Mouse (Mus musculus) left cerebral cortex, adult 9 months (tissue): ENCODE measurements around the gene Nfyb.

Experiments used
- DNase-seq, 2 experiments: peaks; one replicate each; pipeline ENCODE4 v3.0.0; 2022; ENCODE audit warnings: low spot score in 2 of 2

Gene Nfyb

GRCm38 (mm10) chr10:82763840-82764631, at the start of gene Nfyb:
Nfyb (minus strand) TSS chr10:82764144.
- peak; percentile 93 to 98 for DNase-seq

GRCm38 (mm10) chr10:82811855-82812431, 48.0 kb upstream of the Nfyb start:
- peak in 1 of 2 experiments; percentile 41 for DNase-seq

- DNase-seq = no peak
Measured at GRCm38 (mm10) chr10:82809352-82809751, 45.4 kb upstream of the Nfyb start.

GRCm38 (mm10) chr10:82808891-82809290, 44.9 kb upstream of the Nfyb start:
- no peak for DNase-seq

DNA sequence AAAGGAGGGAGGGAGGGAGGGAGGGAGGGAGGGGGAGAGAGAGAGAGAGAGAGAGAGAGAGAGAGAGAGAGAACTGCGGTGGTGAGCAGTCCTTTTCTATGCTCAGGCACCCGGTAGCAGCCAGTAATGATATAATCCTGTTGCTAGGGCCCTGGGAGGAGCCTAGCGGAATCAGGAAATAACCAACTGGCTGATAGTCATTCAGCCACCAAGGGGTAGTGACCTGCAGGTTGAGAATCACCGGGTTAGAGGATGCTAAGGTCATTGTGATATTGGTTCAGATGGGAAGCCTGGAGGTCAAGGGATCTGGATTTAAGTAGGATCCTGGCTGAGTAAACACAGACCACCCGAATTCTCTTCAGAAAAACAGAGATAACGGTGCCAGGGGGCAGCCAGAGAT, 44.2 kb upstream of the Nfyb start:
- DNase-seq = no peak

- DNase-seq = no peak
Measured at GRCm38 (mm10) chr10:82807238-82807637, 43.3 kb upstream of the Nfyb start.

- DNase-seq = no peak
Measured at GRCm38 (mm10) chr10:82806414-82806813, 42.5 kb upstream of the Nfyb start.

DNA sequence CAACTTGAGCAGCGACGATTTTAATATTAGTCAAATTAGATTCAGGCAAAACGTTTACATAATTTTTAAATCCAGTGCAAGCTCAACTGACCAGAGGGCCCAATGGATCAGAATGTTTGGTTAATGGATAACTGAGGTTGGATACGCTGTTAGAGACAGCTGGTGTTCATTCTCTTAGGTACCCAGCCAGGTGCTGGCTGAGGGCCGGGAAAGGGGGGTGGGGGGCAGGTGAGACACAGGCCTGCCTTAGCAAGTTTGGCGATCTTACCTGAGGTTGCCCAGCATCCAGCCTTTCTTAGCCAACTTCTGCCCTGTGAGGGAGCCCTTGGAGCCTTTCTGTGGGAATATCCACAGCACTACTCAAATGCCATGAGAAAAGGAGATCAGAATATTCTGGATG, 41.2 kb upstream of the Nfyb start:
- DNase-seq = no peak

- DNase-seq = no peak
Measured at GRCm38 (mm10) chr10:82804396-82804795, 40.5 kb upstream of the Nfyb start.

GRCm38 (mm10) chr10:82800094-82800493, 36.1 kb upstream of the Nfyb start:
- no peak for DNase-seq

DNA sequence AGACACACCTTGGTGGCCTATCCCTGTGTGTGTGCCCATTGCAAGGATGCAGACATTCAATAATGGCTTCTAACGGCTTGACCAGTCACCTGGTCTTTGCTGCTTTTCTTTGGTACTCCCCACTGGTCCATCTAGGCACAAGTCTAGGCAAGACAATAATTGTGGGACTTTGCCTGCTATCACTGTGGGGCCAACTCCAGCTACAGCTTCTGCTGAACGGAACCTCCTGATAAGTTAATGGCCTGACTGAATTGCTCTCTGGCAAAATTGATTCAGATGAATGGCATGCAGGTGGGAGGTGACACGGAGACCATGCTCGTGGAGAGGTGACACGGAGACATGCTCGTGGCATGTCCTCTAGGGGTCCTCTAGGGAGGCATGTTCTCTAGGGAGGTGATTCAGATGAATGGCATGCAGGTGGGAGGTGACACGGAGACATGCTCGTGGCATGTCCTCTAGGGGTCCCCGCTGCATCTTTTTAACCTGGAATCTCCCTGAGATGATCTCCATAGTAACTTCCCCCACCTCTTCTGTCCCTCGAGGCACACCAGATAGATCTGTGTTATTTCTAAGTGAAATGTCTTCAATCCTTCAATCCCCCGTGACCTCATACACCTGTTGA, 34.5 kb upstream of the Nfyb start:
- DNase-seq = no peak

DNA sequence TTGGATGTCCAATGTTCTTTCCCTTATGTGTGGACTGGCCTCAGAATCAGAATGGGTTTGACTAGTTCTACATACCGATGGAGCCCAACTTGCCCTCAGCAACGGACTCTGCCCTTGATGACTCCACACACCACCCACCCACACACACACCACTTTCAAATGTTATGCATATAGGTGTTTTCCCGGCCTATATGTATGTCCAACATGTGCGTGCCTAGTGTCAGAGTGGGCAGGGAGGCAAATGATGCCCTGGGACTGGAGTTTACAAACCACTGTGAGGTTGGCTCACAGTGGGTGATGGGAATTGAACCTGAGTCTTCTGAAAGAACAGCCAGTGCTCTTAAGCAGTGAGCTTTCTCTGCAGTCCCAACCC, 33.2 kb upstream of the Nfyb start:
- no peak for DNase-seq

GRCm38 (mm10) chr10:82796471-82797118, 32.7 kb upstream of the Nfyb start:
- peak in 1 of 2 experiments; percentile 41 for DNase-seq

DNA sequence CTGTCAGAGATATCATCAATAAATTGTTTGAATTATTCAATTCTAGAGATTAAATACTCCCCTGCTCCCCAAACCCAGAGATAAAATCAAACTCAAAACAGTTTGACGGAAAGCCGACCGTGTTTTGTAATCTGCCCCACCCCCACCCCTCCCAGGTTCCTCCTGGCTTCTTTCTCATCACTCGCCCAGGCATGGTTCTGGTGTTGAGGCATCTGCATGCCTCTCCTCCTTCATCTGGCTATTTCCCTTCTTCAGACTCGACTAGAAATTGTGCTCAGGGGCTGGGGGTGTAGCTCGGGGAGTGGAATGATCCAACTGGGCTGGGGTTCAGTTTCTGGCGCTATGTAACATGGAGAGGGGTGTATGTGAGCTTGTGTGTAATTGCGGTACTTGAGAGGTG, 31.8 kb upstream of the Nfyb start:
- DNase-seq = no peak

GRCm38 (mm10) chr10:82795071-82795731, 31.3 kb upstream of the Nfyb start:
- peak; percentile 54 to 83 for DNase-seq

DNA sequence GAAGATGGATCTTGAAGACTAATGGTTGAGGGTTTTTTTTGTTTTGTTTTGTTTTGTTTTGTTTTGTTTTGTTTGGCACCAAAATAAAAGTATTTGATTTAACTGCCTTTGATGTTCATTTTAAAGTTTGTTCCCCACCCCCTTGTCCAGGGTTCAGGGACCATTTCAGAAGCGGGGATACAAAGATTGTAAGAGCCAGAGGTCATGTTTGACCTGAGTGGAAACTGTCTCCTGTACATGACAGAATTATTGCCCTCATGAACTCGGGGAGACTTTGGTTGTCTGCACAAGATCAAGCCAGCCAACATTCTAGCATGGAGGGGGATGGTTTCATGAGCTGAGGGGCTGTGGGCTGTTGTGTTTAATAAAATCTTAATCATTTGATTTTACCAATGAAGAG, 28.4 kb upstream of the Nfyb start:
- DNase-seq = no peak

GRCm38 (mm10) chr10:82791713-82792112, 27.8 kb upstream of the Nfyb start:
- DNase-seq = no peak

DNA sequence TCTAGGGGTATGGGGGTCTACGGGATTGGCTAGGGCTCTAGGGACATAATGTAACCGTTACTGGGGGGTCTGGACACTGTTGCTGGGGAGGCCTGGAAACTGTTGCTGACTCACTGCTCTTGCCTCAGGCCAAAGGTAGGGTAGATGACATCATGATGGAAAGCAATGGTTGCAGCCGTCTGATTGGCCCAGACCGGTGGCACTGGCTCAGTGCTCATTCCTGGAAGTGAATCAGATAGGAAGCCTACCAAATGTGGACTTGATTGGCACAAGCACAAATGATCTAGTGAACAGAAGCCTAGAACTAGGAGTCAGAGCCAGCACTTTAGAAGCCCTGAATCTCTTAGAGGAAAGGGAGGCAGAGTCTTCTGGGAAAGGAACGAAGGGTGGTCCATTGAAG, 26.6 kb upstream of the Nfyb start:
- no peak for DNase-seq

DNA sequence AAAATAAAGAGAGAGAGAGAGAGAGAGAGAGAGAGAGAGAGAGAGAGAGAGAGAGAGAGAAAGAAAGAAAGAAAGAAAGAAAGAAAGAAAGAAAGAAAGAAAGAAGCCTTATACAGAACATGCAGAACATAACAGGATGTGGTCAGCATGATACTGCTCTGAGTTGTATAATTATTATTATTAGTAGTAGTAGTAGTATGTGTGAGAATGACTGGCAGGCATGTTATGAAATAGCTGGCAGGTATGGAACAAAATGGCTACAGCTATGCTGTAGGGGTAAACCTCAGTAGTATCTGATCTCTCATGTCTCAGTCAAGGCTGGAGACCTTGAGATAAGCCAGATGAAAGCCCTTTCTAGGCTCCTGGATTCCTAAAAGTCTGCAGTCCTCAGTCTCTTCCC, 25.2 kb upstream of the Nfyb start:
- no peak for DNase-seq

GRCm38 (mm10) chr10:82782472-82782871, 18.5 kb upstream of the Nfyb start:
- no peak for DNase-seq

DNA sequence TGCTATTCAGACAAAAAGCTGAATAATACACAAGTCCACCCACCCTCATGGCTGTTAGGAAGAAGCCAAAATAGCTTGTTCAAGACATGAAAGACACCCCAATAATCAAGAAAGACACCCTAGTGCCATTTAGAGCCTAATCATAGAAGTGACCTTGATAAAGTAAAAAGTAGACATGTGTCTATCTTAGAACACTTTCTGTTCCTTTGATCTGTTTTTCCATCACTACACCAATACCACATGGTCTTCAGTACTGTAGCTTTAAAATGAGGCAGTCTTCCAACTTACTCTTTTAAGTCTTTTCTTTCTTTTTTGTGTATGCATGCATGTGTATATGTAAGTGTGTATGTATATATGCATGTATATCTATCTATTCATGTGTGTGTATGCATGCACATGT, 16.9 kb upstream of the Nfyb start:
- DNase-seq = no peak

DNA sequence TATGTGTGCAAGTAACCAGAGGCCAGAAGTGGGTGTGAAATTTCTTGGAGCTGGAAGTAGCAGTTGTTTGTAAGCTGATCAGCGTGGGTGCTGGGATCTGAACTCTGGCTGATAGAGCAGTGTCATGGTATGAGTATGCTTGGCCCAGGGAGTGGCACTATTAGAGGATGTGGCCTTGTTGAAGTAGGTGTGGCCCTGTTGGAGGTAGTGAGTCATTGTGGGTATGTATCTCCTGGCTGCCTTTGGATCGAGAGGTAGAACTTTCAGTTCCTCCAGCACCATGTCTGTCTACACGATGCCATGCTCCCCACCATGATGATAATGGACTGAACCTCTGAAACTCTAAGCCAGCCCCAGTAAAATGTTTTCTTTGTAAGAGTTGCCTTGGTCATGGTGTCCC, 16.4 kb upstream of the Nfyb start:
- no peak for DNase-seq
